Mouse (Mus musculus) heart, postnatal 0 days (tissue): ENCODE measurements at regions not wholly inside any gene's neighbourhood (a gene's known extent, or its start where the extent isn't known, plus 50 kb on each side); places are given as distances from the start of the nearest gene placed in this dataset.

Experiments used
- ATAC-seq: fragments of 200-750 bp; cut with Nextera tagmentation; 2 replicates; pipeline ENCODE4 v1.8.0; 2017; ENCODE audit warnings: low read depth, moderate number of reproducible peaks, moderate library complexity; ENCODE audit not compliant: insufficient read depth
- DNase-seq: peaks from one replicate; pipeline ENCODE4 v3.0.0-alpha.2; 2016; ENCODE audit warnings: low spot score
- H3K27ac ChIP-seq: fragments of 300-500 bp; sonication (generic); 2 replicates; pipeline ENCODE4 v1.5.1; 2014; ENCODE audit warnings: low read depth, mild to moderate bottlenecking
- H3K27me3 ChIP-seq: fragments of 300-500 bp; sonication (generic); 2 replicates; pipeline ENCODE4 v1.6.1; 2014; ENCODE audit warnings: low read length, mixed read lengths; ENCODE audit not compliant: control insufficient read depth, insufficient read depth
- H3K36me3 ChIP-seq: fragments of 300-500 bp; sonication (generic); replicated peaks from 2 replicates; pipeline ENCODE4 v1.6.1; 2014; ENCODE audit warnings: low read length, mixed read lengths; ENCODE audit not compliant: control insufficient read depth, insufficient read depth
- H3K4me1 ChIP-seq: fragments of 300-500 bp; sonication (generic); 2 replicates; pipeline ENCODE4 v1.6.1; 2014; ENCODE audit warnings: antibody characterized with exemption; ENCODE audit not compliant: control insufficient read depth, insufficient read depth
- H3K4me2 ChIP-seq: fragments of 300-500 bp; sonication (generic); 2 replicates; pipeline ENCODE4 v1.6.1; 2014; ENCODE audit warnings: low read depth, mild to moderate bottlenecking, low read length, moderate library complexity
- H3K4me3 ChIP-seq: fragments of 300-500 bp; sonication (generic); 2 replicates; pipeline ENCODE4 v1.5.1; 2014; ENCODE audit warnings: low read depth, low read length
- H3K9ac ChIP-seq: fragments of 300-500 bp; sonication (generic); replicated peaks from 2 replicates; pipeline ENCODE4 v1.6.1; 2014; ENCODE audit warnings: low read depth, low read length, mixed read lengths
- H3K9me3 ChIP-seq: fragments of 300-500 bp; sonication (generic); replicated peaks from 2 replicates; pipeline ENCODE4 v1.6.1; 2016; ENCODE audit warnings: low read length; ENCODE audit not compliant: control insufficient read depth
- CTCF ChIP-seq: IDR thresholded peaks from 2 replicates; pipeline ENCODE4 v1.5.1; 2016; ENCODE audit warnings: antibody characterized with exemption, control low read depth, low read depth
- EP300 ChIP-seq: IDR thresholded peaks from 2 replicates; pipeline ENCODE4 v1.6.1; 2016; ENCODE audit warnings: antibody characterized with exemption, low read depth
- WGBS: fragments of 180-500 bp; shearing (Covaris S2); extraction: QIAGEN DNeasy Blood & Tissue Kit; methylation state at CpG from one replicate; pipeline ENCODE4 v1.1.7; 2014; 5-methylcytosine and 5-hydroxymethylcytosine counted together

- no peak overlapping the region for H3K27ac ChIP-seq
- no peak overlapping the region for H3K4me3 ChIP-seq
- no peak overlapping the region for H3K9ac ChIP-seq
- H3K9me3 ChIP-seq: no peaks in the 10 kb centered on the region
- no peaks in the 10 kb centered on the region for H3K36me3 ChIP-seq
- no peaks in the 10 kb centered on the region for H3K4me1 ChIP-seq
- WGBS: 63% methylated on average over 4 of the region's 4 CpGs
- H3K4me2 ChIP-seq: no peak overlapping the region
- H3K27me3 ChIP-seq: no peaks in the 10 kb centered on the region
- no peak for ATAC-seq
- no peak for DNase-seq
- TF ChIP-seq CTCF (no peak), EP300 (no peak)
Observed at GRCm38 (mm10) chr8:76217819-76218580, 681.2 kb upstream of the Nr3c2 start.

- Histone ChIP-seq H3K36me3 (no peaks in the 10 kb centered on the region), H3K9ac (no peak overlapping the region), H3K4me2 (no peak overlapping the region), H3K27ac (no peak overlapping the region), H3K4me1 (no peaks in the 10 kb centered on the region), H3K4me3 (no peak overlapping the region), H3K9me3 (no peaks in the 10 kb centered on the region), H3K27me3 (no peaks in the 10 kb centered on the region)
- 68% methylated on average over 1 of the region's 1 CpGs for WGBS
- TF ChIP-seq EP300: no peak
- ATAC-seq (no peak), DNase-seq (no peak)
Observed at GRCm38 (mm10) chr8:76230847-76231246, 668.4 kb upstream of the Nr3c2 start.

GRCm38 (mm10) chr8:76249194-76249593 lies 650.0 kb upstream of the Nr3c2 start:
- Histone ChIP-seq H3K4me3 (no peak overlapping the region), H3K27ac (no peak overlapping the region), H3K9ac (no peak overlapping the region), H3K27me3 (no peaks in the 10 kb centered on the region), H3K9me3 (no peaks in the 10 kb centered on the region), H3K36me3 (no peaks in the 10 kb centered on the region), H3K4me1 (no peaks in the 10 kb centered on the region), H3K4me2 (no peak overlapping the region)
- no peak for ATAC-seq
- 78% methylated on average over 3 of the region's 3 CpGs for WGBS
- no peak for TF ChIP-seq EP300
- no peak for TF ChIP-seq CTCF
- DNase-seq: no peak

- TF ChIP-seq EP300 (no peak), CTCF (no peak)
- Histone ChIP-seq H3K27me3 (no peaks in the 10 kb centered on the region), H3K4me2 (no peak overlapping the region), H3K4me1 (no peaks in the 10 kb centered on the region), H3K36me3 (no peaks in the 10 kb centered on the region), H3K27ac (no peak overlapping the region), H3K9me3 (no peaks in the 10 kb centered on the region), H3K4me3 (no peak overlapping the region), H3K9ac (no peak overlapping the region)
- no peak for DNase-seq
- WGBS: 66% methylated on average over 9 of the region's 9 CpGs
- no peak for ATAC-seq
Observed at GRCm38 (mm10) chr8:76252161-76253010, 646.9 kb upstream of the Nr3c2 start.
